Mouse (Mus musculus): ENCODE data around the gene Dus2. TPM values are rescaled to one million over a fixed set of nuclear protein-coding genes. Genes with fewer than 3 reads are reported as not detected.
A peak's percentile ranks its signal among the peaks of the same experiment; 100 is the strongest.

Gene Dus2
- polyA plus RNA-seq, 1 experiment from 2014 or later, result 18.4 TPM

- H3K4me3 ChIP-seq (ENCODE audit: low read length), result no peak overlapping the region
- no peak overlapping the region for H3K4me2 ChIP-seq (ENCODE audit: low read depth, low read length)
- no peak overlapping the region for H3K9ac ChIP-seq (ENCODE audit: low read length)
- ATAC-seq (ENCODE audit: low read depth), result no peak
- no peaks in the 10 kb centered on the region for H3K27me3 ChIP-seq (ENCODE audit: control insufficient read depth, insufficient read depth, low read depth, low read length)
- no peaks in the 10 kb centered on the region for H3K36me3 ChIP-seq (ENCODE audit: control insufficient read depth, insufficient read depth, low read length)
- no peaks in the 10 kb centered on the region for H3K9me3 ChIP-seq (ENCODE audit: control insufficient read depth, low read length)
- WGBS, result 91% methylated on average over 6 of the region's 6 CpGs
- H3K4me1 ChIP-seq (replicated peaks; ENCODE audit: control insufficient read depth, insufficient read depth, low read length), result peaks cover 4% of the 10 kb centered on the region
- H3K27ac ChIP-seq (ENCODE audit: low read length), result no peak overlapping the region
These were observed 25.1 kb downstream of the Dus2 start for GRCm38 (mm10) chr8:106016284-106016683.

DNA sequence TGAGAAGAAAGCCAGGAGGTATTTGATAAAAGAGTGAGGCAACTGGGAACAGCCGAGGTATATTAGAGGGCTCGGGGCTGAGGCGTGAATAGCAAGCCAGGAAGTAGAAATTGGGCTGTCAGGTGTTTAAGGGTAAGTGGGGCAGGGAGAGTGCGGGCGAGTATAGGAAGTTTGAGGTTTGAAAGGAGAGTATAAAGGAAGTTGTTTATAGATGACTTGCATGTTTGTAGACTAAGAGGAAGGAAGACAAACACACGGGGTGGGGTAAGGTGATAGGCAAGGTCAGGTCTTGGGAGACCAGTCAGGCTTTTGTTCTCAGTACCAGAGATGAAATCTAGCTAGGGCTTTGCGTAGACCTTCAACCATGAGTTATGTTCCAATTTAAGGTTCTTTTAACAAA lies 26.0 kb downstream of the Dus2 start:
- no peaks in the 10 kb centered on the region for H3K27me3 ChIP-seq (ENCODE audit: control insufficient read depth, insufficient read depth, low read depth, low read length)
- H3K9ac ChIP-seq (ENCODE audit: low read length), result no peak overlapping the region
- no peak overlapping the region for H3K4me3 ChIP-seq (ENCODE audit: low read length)
- H3K9me3 ChIP-seq (ENCODE audit: control insufficient read depth, low read length), result no peaks in the 10 kb centered on the region
- 83% methylated on average over 7 of the region's 7 CpGs for WGBS
- H3K4me1 ChIP-seq (replicated peaks; ENCODE audit: control insufficient read depth, insufficient read depth, low read length), result no peaks in the 10 kb centered on the region
- H3K36me3 ChIP-seq (ENCODE audit: control insufficient read depth, insufficient read depth, low read length), result no peaks in the 10 kb centered on the region
- ATAC-seq (ENCODE audit: low read depth), result no peak
- H3K27ac ChIP-seq (ENCODE audit: low read length), result no peak overlapping the region
- no peak overlapping the region for H3K4me2 ChIP-seq (ENCODE audit: low read depth, low read length)

DNA sequence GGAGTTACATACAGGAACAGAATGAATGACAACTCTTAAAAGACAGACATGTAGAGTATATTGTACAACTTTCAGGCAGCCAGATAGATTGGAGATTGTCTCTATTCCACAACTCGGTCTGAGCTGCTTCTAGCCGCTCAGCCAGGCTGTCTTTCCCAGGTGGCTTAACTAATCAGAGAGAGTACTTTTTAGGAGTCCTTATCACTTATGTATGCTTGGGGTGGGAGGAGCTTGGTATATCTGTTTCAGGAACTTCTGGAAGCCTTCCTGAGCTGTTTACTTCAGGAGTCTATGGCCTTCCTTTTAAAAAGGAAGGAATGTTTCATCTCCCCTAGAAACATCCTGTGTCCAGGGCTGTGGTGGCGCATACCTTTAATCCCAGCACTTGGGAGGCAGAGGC lies 26.9 kb downstream of the Dus2 start:
- WGBS, result 84% methylated on average over 3 of the region's 3 CpGs
- H3K4me3 ChIP-seq (ENCODE audit: low read length), result no peak overlapping the region
- ATAC-seq (ENCODE audit: low read depth), result no peak
- no peaks in the 10 kb centered on the region for H3K27me3 ChIP-seq (ENCODE audit: control insufficient read depth, insufficient read depth, low read depth, low read length)
- no peaks in the 10 kb centered on the region for H3K4me1 ChIP-seq (replicated peaks; ENCODE audit: control insufficient read depth, insufficient read depth, low read length)
- H3K9ac ChIP-seq (ENCODE audit: low read length), result no peak overlapping the region
- H3K4me2 ChIP-seq (ENCODE audit: low read depth, low read length), result no peak overlapping the region
- H3K9me3 ChIP-seq (ENCODE audit: control insufficient read depth, low read length), result no peaks in the 10 kb centered on the region
- H3K27ac ChIP-seq (ENCODE audit: low read length), result no peak overlapping the region
- H3K36me3 ChIP-seq (ENCODE audit: control insufficient read depth, insufficient read depth, low read length), result no peaks in the 10 kb centered on the region

- Histone ChIP-seq H3K27ac (ENCODE audit: low read length) (no peak overlapping the region), H3K9ac (ENCODE audit: low read length) (no peak overlapping the region), H3K36me3 (ENCODE audit: control insufficient read depth, insufficient read depth, low read length) (peaks cover 2% of the 10 kb centered on the region; the same call in 1 of the 2 replicates), H3K9me3 (ENCODE audit: control insufficient read depth, low read length) (no peaks in the 10 kb centered on the region), H3K27me3 (ENCODE audit: control insufficient read depth, insufficient read depth, low read depth, low read length) (no peaks in the 10 kb centered on the region), H3K4me2 (ENCODE audit: low read depth, low read length) (no peak overlapping the region), H3K4me1 (replicated peaks; ENCODE audit: control insufficient read depth, insufficient read depth, low read length) (no peaks in the 10 kb centered on the region), H3K4me3 (ENCODE audit: low read length) (no peak overlapping the region)
- ATAC-seq (ENCODE audit: low read depth), result peak; percentile 43; the same call in 1 of the 2 replicates
These were observed 31.3 kb downstream of the Dus2 start for GRCm38 (mm10) chr8:106022483-106022882.

DNA sequence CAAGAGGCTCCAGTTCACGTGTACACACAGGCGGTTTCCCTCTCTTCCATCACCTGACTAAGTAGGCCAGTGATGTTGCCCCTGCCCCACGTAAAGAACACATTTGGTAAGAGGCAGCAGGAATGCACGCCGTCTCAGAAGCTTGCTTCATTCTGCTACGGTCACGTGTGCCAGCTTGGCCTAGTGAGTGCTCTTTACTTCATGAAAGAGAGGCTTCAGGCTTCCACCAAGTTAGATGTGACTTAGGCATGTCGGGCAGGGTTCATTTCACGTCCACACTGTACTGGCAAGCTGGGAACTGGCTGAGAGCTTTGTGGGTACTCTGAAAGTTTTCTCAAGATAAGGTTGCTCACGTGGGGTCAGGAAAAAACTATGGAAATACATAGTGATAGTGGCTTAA lies 47.6 kb downstream of the Dus2 start:
- no peak overlapping the region for H3K27ac ChIP-seq (ENCODE audit: low read length)
- no peaks in the 10 kb centered on the region for H3K9me3 ChIP-seq (ENCODE audit: control insufficient read depth, low read length)
- WGBS, result 82% methylated on average over 10 of the region's 10 CpGs
- H3K4me3 ChIP-seq (ENCODE audit: low read length), result no peak overlapping the region
- no peaks in the 10 kb centered on the region for H3K4me1 ChIP-seq (replicated peaks; ENCODE audit: control insufficient read depth, insufficient read depth, low read length)
- 0 out of 2 replicates have a peak, but pooled peaks cover 2% of the 10 kb centered on the region for H3K36me3 ChIP-seq (ENCODE audit: control insufficient read depth, insufficient read depth, low read length)
- no peak overlapping the region for H3K4me2 ChIP-seq (ENCODE audit: low read depth, low read length)
- no peaks in the 10 kb centered on the region for H3K27me3 ChIP-seq (ENCODE audit: control insufficient read depth, insufficient read depth, low read depth, low read length)
- ATAC-seq (ENCODE audit: low read depth), result no peak
- no peak overlapping the region for H3K9ac ChIP-seq (ENCODE audit: low read length)

GRCm38 (mm10) chr8:106039605-106040004 lies 48.5 kb downstream of the Dus2 start:
- H3K27me3 ChIP-seq (ENCODE audit: control insufficient read depth, insufficient read depth, low read depth, low read length), result no peaks in the 10 kb centered on the region
- no peaks in the 10 kb centered on the region for H3K4me1 ChIP-seq (replicated peaks; ENCODE audit: control insufficient read depth, insufficient read depth, low read length)
- no peak overlapping the region for H3K4me3 ChIP-seq (ENCODE audit: low read length)
- no peak overlapping the region for H3K9ac ChIP-seq (ENCODE audit: low read length)
- 82% methylated on average over 4 of the region's 4 CpGs for WGBS
- no peak overlapping the region for H3K27ac ChIP-seq (ENCODE audit: low read length)
- H3K36me3 ChIP-seq (ENCODE audit: control insufficient read depth, insufficient read depth, low read length), result 0 out of 2 replicates have a peak, but pooled peaks cover 2% of the 10 kb centered on the region
- H3K9me3 ChIP-seq (ENCODE audit: control insufficient read depth, low read length), result no peaks in the 10 kb centered on the region
- no peak for ATAC-seq (ENCODE audit: low read depth)
- no peak overlapping the region for H3K4me2 ChIP-seq (ENCODE audit: low read depth, low read length)

DNA sequence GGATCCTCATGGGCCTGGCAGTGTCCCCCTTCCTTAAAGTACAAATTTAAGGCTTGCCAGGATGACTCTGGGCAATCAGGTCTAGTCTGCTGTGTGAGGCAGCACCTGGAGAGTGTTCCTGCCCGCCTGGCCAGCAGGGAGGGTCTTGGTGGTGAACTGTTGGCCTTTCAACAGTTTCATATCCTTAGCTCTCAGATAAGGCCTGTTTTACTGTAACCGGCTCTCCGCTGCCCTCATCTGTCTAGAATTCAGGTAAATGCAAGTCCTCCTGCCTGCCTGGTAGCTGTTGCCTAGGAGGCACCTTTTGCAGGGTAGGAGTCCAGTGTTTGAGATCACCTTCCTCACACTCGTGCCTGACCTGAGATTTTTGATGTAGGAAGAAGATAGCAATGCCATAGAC lies 49.1 kb downstream of the Dus2 start:
- ATAC-seq (ENCODE audit: low read depth), result no peak
- Histone ChIP-seq H3K27me3 (ENCODE audit: control insufficient read depth, insufficient read depth, low read depth, low read length) (no peaks in the 10 kb centered on the region), H3K4me1 (replicated peaks; ENCODE audit: control insufficient read depth, insufficient read depth, low read length) (no peaks in the 10 kb centered on the region), H3K9me3 (ENCODE audit: control insufficient read depth, low read length) (no peaks in the 10 kb centered on the region), H3K9ac (ENCODE audit: low read length) (no peak overlapping the region), H3K4me3 (ENCODE audit: low read length) (no peak overlapping the region), H3K4me2 (ENCODE audit: low read depth, low read length) (no peak overlapping the region), H3K36me3 (ENCODE audit: control insufficient read depth, insufficient read depth, low read length) (peaks cover 5% of the 10 kb centered on the region; the same call in 1 of the 2 replicates), H3K27ac (ENCODE audit: low read length) (no peak overlapping the region)
- WGBS, result 56% methylated on average over 4 of the region's 4 CpGs

DNA sequence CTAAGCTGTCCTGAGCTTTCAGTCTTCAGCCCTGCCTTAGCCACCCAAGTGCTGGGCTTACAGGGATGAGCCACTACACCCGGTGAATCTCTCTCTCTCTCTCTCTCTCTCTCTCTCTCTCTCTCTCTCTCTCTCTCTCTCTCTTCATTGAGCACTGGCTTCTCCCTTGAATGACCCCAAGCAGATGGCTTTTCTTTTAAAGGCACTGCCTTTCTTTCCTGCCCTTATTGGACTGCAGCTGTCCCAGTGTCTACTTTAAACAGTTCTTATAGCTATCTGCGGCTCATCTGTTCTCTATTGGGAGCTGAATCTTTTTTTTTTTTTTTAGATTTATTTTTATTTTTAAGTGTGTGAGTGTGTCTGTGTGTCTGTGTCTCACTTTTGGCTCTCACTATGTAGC lies 51.9 kb downstream of the Dus2 start:
- no peaks in the 10 kb centered on the region for H3K27me3 ChIP-seq (ENCODE audit: control insufficient read depth, insufficient read depth, low read depth, low read length)
- no peak overlapping the region for H3K27ac ChIP-seq (ENCODE audit: low read length)
- peaks cover 7% of the 10 kb centered on the region; the same call in 1 of the 2 replicates for H3K36me3 ChIP-seq (ENCODE audit: control insufficient read depth, insufficient read depth, low read length)
- no peak overlapping the region for H3K4me2 ChIP-seq (ENCODE audit: low read depth, low read length)
- no peak overlapping the region for H3K9ac ChIP-seq (ENCODE audit: low read length)
- no peak for ATAC-seq (ENCODE audit: low read depth)
- 85% methylated on average over 2 of the region's 2 CpGs for WGBS
- no peak overlapping the region for H3K4me3 ChIP-seq (ENCODE audit: low read length)
- no peaks in the 10 kb centered on the region for H3K9me3 ChIP-seq (ENCODE audit: control insufficient read depth, low read length)
- no peaks in the 10 kb centered on the region for H3K4me1 ChIP-seq (replicated peaks; ENCODE audit: control insufficient read depth, insufficient read depth, low read length)

DNA sequence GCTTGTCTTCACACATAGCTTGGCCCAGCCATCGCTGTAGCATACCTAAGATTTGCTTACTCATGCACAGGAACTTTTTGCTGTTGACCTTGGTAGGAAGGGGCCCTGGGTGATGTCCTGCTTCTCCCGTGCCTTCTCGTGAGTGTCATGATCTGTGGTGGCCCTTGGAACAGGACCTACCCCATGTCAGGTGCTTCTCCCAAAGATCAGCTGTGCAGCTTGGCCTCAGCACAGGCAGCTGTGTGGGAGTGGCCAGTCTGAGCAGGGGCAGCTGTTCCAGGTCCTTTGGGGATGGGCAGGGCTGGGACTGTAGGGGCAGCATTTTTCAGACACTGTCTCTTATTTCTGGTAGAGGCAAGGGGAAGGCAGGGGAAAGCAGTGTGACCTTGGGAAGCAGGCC lies 53.0 kb downstream of the Dus2 start:
- H3K4me1 ChIP-seq (replicated peaks; ENCODE audit: control insufficient read depth, insufficient read depth, low read length), result no peaks in the 10 kb centered on the region

More for the DNA sequence above, 53.0 kb downstream of the Dus2 start:
- Histone ChIP-seq H3K4me3 (ENCODE audit: low read length) (no peak overlapping the region), H3K27me3 (ENCODE audit: control insufficient read depth, insufficient read depth, low read depth, low read length) (no peaks in the 10 kb centered on the region), H3K9ac (ENCODE audit: low read length) (no peak overlapping the region), H3K27ac (ENCODE audit: low read length) (no peak overlapping the region), H3K9me3 (ENCODE audit: control insufficient read depth, low read length) (no peaks in the 10 kb centered on the region), H3K4me2 (ENCODE audit: low read depth, low read length) (no peak overlapping the region), H3K36me3 (ENCODE audit: control insufficient read depth, insufficient read depth, low read length) (peaks cover 7% of the 10 kb centered on the region; the same call in 1 of the 2 replicates)
- WGBS, result 62% methylated on average over 3 of the region's 3 CpGs
- ATAC-seq (ENCODE audit: low read depth), result no peak

Data from lung, embryonic 16.5 days (tissue).